ENCODE assay signal across 8 mouse cellular contexts in genomic region chr4:48473651-48474011, GRCm38 (mm10). TPM values are rescaled to one million over a fixed set of nuclear protein-coding genes. Genes with fewer than 3 reads are reported as not detected.
DNase-seq lines count a peak whose midpoint lies in the region; ATAC-seq and TF ChIP-seq lines count a peak whose summit lies in the region.

No protein-coding gene starts in this region.

- peak overlapping the region; percentile 78 for H3K4me2 ChIP-seq in kidney, postnatal 0 days (ENCODE audit: low read length)
- H3K4me2 ChIP-seq in hindbrain, embryonic 16.5 days (ENCODE audit: low read length): peak overlapping the region; percentile 79
- peak overlapping the region; percentile 89 for H3K4me2 ChIP-seq in midbrain, embryonic 15.5 days

- no peak for TF ChIP-seq CTCF in kidney, postnatal 0 days (IDR thresholded peaks at IDR 0.05; ENCODE audit: low read depth)
- TF ChIP-seq CTCF in cortical plate, adult 2 months (IDR thresholded peaks at IDR 0.05; ENCODE audit: extremely low read depth, insufficient read depth, low read length): no peak

- H3K9me3 ChIP-seq in kidney, postnatal 0 days (replicated peaks; ENCODE audit: low read length): no peaks in the 10 kb centered on the region
- H3K9me3 ChIP-seq in hindbrain, embryonic 16.5 days (ENCODE audit: control insufficient read depth, low read length): no peaks in the 10 kb centered on the region
- no peaks in the 10 kb centered on the region for H3K9me3 ChIP-seq in midbrain, embryonic 15.5 days

- peak overlapping the region; percentile 88 for H3K4me3 ChIP-seq in kidney, postnatal 0 days (replicated peaks; ENCODE audit: low read depth, low read length)
- peak overlapping the region; percentile 33 for H3K4me3 ChIP-seq in cortical plate, adult 2 months (ENCODE audit: insufficient read depth, low read length)
- peak overlapping the region; percentile 87 for H3K4me3 ChIP-seq in hindbrain, embryonic 16.5 days (ENCODE audit: low read length)
- H3K4me3 ChIP-seq in midbrain, embryonic 15.5 days: peak overlapping the region; percentile 90

- 79% methylated on average over 2 of the region's 2 CpGs for WGBS in kidney, postnatal 0 days
- WGBS in hindbrain, embryonic 16.5 days: 82% methylated on average over 2 of the region's 2 CpGs
- WGBS in midbrain, embryonic 15.5 days: 84% methylated on average over 2 of the region's 2 CpGs

- H3K27ac ChIP-seq in kidney, postnatal 0 days: peak overlapping the region; percentile 82
- H3K27ac ChIP-seq in cortical plate, adult 2 months (ENCODE audit: insufficient read depth, low read length): no peak overlapping the region
- H3K27ac ChIP-seq in hindbrain, embryonic 16.5 days (ENCODE audit: low read depth, low read length): peak overlapping the region; percentile 19; the same call in 1 of the 2 replicates
- H3K27ac ChIP-seq in midbrain, embryonic 15.5 days: 0 out of 2 replicates have a peak overlapping the region, but pooled peaks have one; percentile 53

- no peak for TF ChIP-seq POLR2A in cortical plate, adult 2 months (IDR thresholded peaks at IDR 0.05; ENCODE audit: extremely low read depth, insufficient read depth, low read length)

- peaks cover 2% of the 10 kb centered on the region for H3K36me3 ChIP-seq in kidney, postnatal 0 days (ENCODE audit: insufficient read depth, low read length)
- H3K36me3 ChIP-seq in hindbrain, embryonic 16.5 days (ENCODE audit: control insufficient read depth, insufficient read depth, low read length): no peaks in the 10 kb centered on the region
- H3K36me3 ChIP-seq in midbrain, embryonic 15.5 days (replicated peaks): no peaks in the 10 kb centered on the region; the same call in 1 of the 2 replicates

- peaks cover 4% of the 10 kb centered on the region; the same call in 1 of the 2 replicates for H3K4me1 ChIP-seq in kidney, postnatal 0 days (replicated peaks; ENCODE audit: insufficient read depth, low read length)
- peaks cover 3% of the 10 kb centered on the region; the same call in 1 of the 2 replicates for H3K4me1 ChIP-seq in cortical plate, adult 2 months (ENCODE audit: control insufficient read depth, insufficient read depth, low read length)
- peaks cover 17% of the 10 kb centered on the region for H3K4me1 ChIP-seq in hindbrain, embryonic 16.5 days (ENCODE audit: control insufficient read depth, insufficient read depth, low read depth, low read length)
- peaks cover 21% of the 10 kb centered on the region for H3K4me1 ChIP-seq in midbrain, embryonic 15.5 days

- no peaks in the 10 kb centered on the region for H3K27me3 ChIP-seq in kidney, postnatal 0 days (ENCODE audit: insufficient read depth, low read length)
- H3K27me3 ChIP-seq in hindbrain, embryonic 16.5 days (replicated peaks; ENCODE audit: control insufficient read depth, insufficient read depth, low read length): no peaks in the 10 kb centered on the region
- H3K27me3 ChIP-seq in midbrain, embryonic 15.5 days (replicated peaks): no peaks in the 10 kb centered on the region

- no peak for DNase-seq in kidney, postnatal 0 days (ENCODE audit: low spot score)
- no peak for DNase-seq in kidney, adult 9 months
- no peak for DNase-seq in right cerebral cortex, postnatal 10 days (ENCODE audit: low spot score in 2 of 2)
- DNase-seq in cerebellum, adult 11-12 months: no peak
- DNase-seq in frontal cortex, postnatal 14 days (ENCODE audit: low spot score in 2 of 2): no peak

- no peak for ATAC-seq in kidney, postnatal 0 days (replicated peaks; ENCODE audit: low FRiP score, low read depth)
- no peak for ATAC-seq in hindbrain, embryonic 16.5 days
- no peak; the same call in 1 of the 2 replicates for ATAC-seq in midbrain, embryonic 15.5 days (replicated peaks)

- peak overlapping the region; percentile 90; the same call in 1 of the 2 replicates for H3K9ac ChIP-seq in kidney, postnatal 0 days (ENCODE audit: low read depth, low read length)
- peak overlapping the region; percentile 88; the same call in 1 of the 2 replicates for H3K9ac ChIP-seq in hindbrain, embryonic 16.5 days (ENCODE audit: low read depth, low read length)
- peak overlapping the region; percentile 15; the same call in 1 of the 2 replicates for H3K9ac ChIP-seq in midbrain, embryonic 15.5 days

RNA-seq across cellular contexts. Expression of gene Tex10, which starts 0.4 kb away (rescaled TPM):
- 36.5 and 37.8 TPM in 2 replicates for polyA plus RNA-seq in kidney, postnatal 0 days (2015; fragmentation: Nextera tagmentation; extraction: Ambion mirVana)
- polyA plus RNA-seq in cortical plate, adult 2 months (2012; rRNA removed): 19.7 TPM in 2 replicates
- polyA plus RNA-seq in hindbrain, embryonic 16.5 days (2015; fragmentation: Nextera tagmentation; extraction: Ambion mirVana): 32.4 and 38.6 TPM in 2 replicates
- polyA plus RNA-seq in midbrain, embryonic 15.5 days (2015; fragmentation: Nextera tagmentation; extraction: Ambion mirVana): 36.5 and 38.1 TPM in 2 replicates

Comparison
In these comparisons a context has a peak if more than half of its experiments do, and no peak if none do; other contexts are left out.
1. H3K4me3 ChIP-seq: peak in every context shown above with its lines; median percentile 90 in midbrain, embryonic 15.5 days; 88 in kidney, postnatal 0 days; 87 in hindbrain, embryonic 16.5 days; 33 in cortical plate, adult 2 months.
2. H3K9ac ChIP-seq: peak in every context shown above with its lines; median percentile 90 in kidney, postnatal 0 days; 88 in hindbrain, embryonic 16.5 days; 15 in midbrain, embryonic 15.5 days.